Mouse (Mus musculus): Measurements from ENCODE around the gene Enpp6. TPM values are rescaled to one million over a fixed set of nuclear protein-coding genes. Genes with fewer than 3 reads are reported as not detected.

Enpp6 gene
- polyA plus RNA-seq, 2 experiments = 0.17 to 0.20 TPM

GRCm38 (mm10) chr8:46963619-46964145 lies 23.0 kb upstream of the Enpp6 start:
- Histone ChIP-seq H3K9ac (replicated peaks) (no peak overlapping the region), H3K4me3 (ENCODE audit: insufficient read depth in 1 of 2, low read depth in 2 of 2, low read length in 2 of 2) (no peak overlapping the region), H3K9me3 (ENCODE audit: control insufficient read depth, low read length) (no peaks in the 10 kb centered on the region), H3K4me1 (replicated peaks; ENCODE audit: control insufficient read depth in 2 of 2, insufficient read depth in 2 of 2, low read length in 1 of 2) (no peaks in the 10 kb centered on the region), H3K27ac (no peak overlapping the region), H3K4me2 (ENCODE audit: low read depth) (no peak overlapping the region), H3K27me3 (ENCODE audit: control insufficient read depth, insufficient read depth, low read length) (no peaks in the 10 kb centered on the region), H3K36me3 (replicated peaks; ENCODE audit: control insufficient read depth, insufficient read depth, low read depth) (no peaks in the 10 kb centered on the region)
- WGBS (ENCODE audit: insufficient replicate concordance) = 41% methylated on average over 8 of the region's 8 CpGs
- ATAC-seq (ENCODE audit: insufficient read depth) = no peak
- TF ChIP-seq CTCF (IDR thresholded peaks at IDR 0.05; ENCODE audit: low read depth) (no peak), EP300 (IDR thresholded peaks at IDR 0.05; ENCODE audit: low read depth) (no peak)
- no peak for DNase-seq (ENCODE audit: low read depth in 3 of 3, low spot score in 3 of 3)

- Histone ChIP-seq H3K4me3 (ENCODE audit: insufficient read depth in 1 of 2, low read depth in 2 of 2, low read length in 2 of 2) (no peak overlapping the region), H3K4me2 (ENCODE audit: low read depth) (no peak overlapping the region), H3K36me3 (replicated peaks; ENCODE audit: control insufficient read depth, insufficient read depth, low read depth) (no peaks in the 10 kb centered on the region), H3K9ac (replicated peaks) (no peak overlapping the region), H3K9me3 (ENCODE audit: control insufficient read depth, low read length) (no peaks in the 10 kb centered on the region), H3K27me3 (ENCODE audit: control insufficient read depth, insufficient read depth, low read length) (no peaks in the 10 kb centered on the region), H3K27ac (no peak overlapping the region), H3K4me1 (replicated peaks; ENCODE audit: control insufficient read depth in 2 of 2, insufficient read depth in 2 of 2, low read length in 1 of 2) (no peaks in the 10 kb centered on the region)
- 56% methylated on average over 14 of the region's 14 CpGs for whole genome bisulfite sequencing (ENCODE audit: insufficient replicate concordance)
- TF ChIP-seq CTCF (IDR thresholded peaks at IDR 0.05; ENCODE audit: low read depth) = no peak
- TF ChIP-seq EP300 (IDR thresholded peaks at IDR 0.05; ENCODE audit: low read depth) = no peak
- DNase-seq (ENCODE audit: low read depth in 3 of 3, low spot score in 3 of 3) = no peak
- no peak for ATAC-seq (ENCODE audit: insufficient read depth)
Measured at GRCm38 (mm10) chr8:46965812-46966211, 20.9 kb upstream of the Enpp6 start.

- H3K4me1 ChIP-seq (replicated peaks; ENCODE audit: control insufficient read depth in 2 of 2, insufficient read depth in 2 of 2, low read length in 1 of 2) = no peaks in the 10 kb centered on the region
- H3K9me3 ChIP-seq (ENCODE audit: control insufficient read depth, low read length) = no peaks in the 10 kb centered on the region
- 73% methylated on average over 3 of the region's 3 CpGs for WGBS (ENCODE audit: insufficient replicate concordance)
- no peak overlapping the region for H3K4me3 ChIP-seq (ENCODE audit: insufficient read depth in 1 of 2, low read depth in 2 of 2, low read length in 2 of 2)
- H3K36me3 ChIP-seq (replicated peaks; ENCODE audit: control insufficient read depth, insufficient read depth, low read depth) = no peaks in the 10 kb centered on the region
- DNase-seq (ENCODE audit: low read depth in 3 of 3, low spot score in 3 of 3) = no peak
- H3K27ac ChIP-seq = no peak overlapping the region
- TF ChIP-seq CTCF (IDR thresholded peaks at IDR 0.05; ENCODE audit: low read depth) (no peak), EP300 (IDR thresholded peaks at IDR 0.05; ENCODE audit: low read depth) (no peak)
- no peak overlapping the region for H3K4me2 ChIP-seq (ENCODE audit: low read depth)
- no peaks in the 10 kb centered on the region for H3K27me3 ChIP-seq (ENCODE audit: control insufficient read depth, insufficient read depth, low read length)
- H3K9ac ChIP-seq (replicated peaks) = no peak overlapping the region
- ATAC-seq (ENCODE audit: insufficient read depth) = no peak
Measured at GRCm38 (mm10) chr8:46968721-46969120, 18.0 kb upstream of the Enpp6 start.

- DNase-seq (ENCODE audit: low read depth in 3 of 3, low spot score in 3 of 3) = no peak
- Histone ChIP-seq H3K9me3 (ENCODE audit: control insufficient read depth, low read length) (no peaks in the 10 kb centered on the region), H3K4me2 (ENCODE audit: low read depth) (no peak overlapping the region), H3K27ac (no peak overlapping the region), H3K36me3 (replicated peaks; ENCODE audit: control insufficient read depth, insufficient read depth, low read depth) (no peaks in the 10 kb centered on the region), H3K4me3 (ENCODE audit: insufficient read depth in 1 of 2, low read depth in 2 of 2, low read length in 2 of 2) (no peak overlapping the region), H3K4me1 (replicated peaks; ENCODE audit: control insufficient read depth in 2 of 2, insufficient read depth in 2 of 2, low read length in 1 of 2) (no peaks in the 10 kb centered on the region), H3K9ac (replicated peaks) (no peak overlapping the region), H3K27me3 (ENCODE audit: control insufficient read depth, insufficient read depth, low read length) (no peaks in the 10 kb centered on the region)
- ATAC-seq (ENCODE audit: insufficient read depth) = no peak
- no peak for TF ChIP-seq EP300 (IDR thresholded peaks at IDR 0.05; ENCODE audit: low read depth)
- TF ChIP-seq CTCF (IDR thresholded peaks at IDR 0.05; ENCODE audit: low read depth) = peak; percentile 45
- WGBS (ENCODE audit: insufficient replicate concordance) = 44% methylated on average over 2 of the region's 2 CpGs
Measured at GRCm38 (mm10) chr8:46969386-46969785, 17.3 kb upstream of the Enpp6 start.

GRCm38 (mm10) chr8:46977376-46977775 lies 9.3 kb upstream of the Enpp6 start:
- H3K9me3 ChIP-seq (ENCODE audit: control insufficient read depth, low read length) = no peaks in the 10 kb centered on the region
- no peaks in the 10 kb centered on the region for H3K27me3 ChIP-seq (ENCODE audit: control insufficient read depth, insufficient read depth, low read length)
- no peaks in the 10 kb centered on the region for H3K4me1 ChIP-seq (replicated peaks; ENCODE audit: control insufficient read depth in 2 of 2, insufficient read depth in 2 of 2, low read length in 1 of 2)
- ATAC-seq (ENCODE audit: insufficient read depth) (no peak), DNase-seq (ENCODE audit: low read depth in 3 of 3, low spot score in 3 of 3) (no peak)
- H3K9ac ChIP-seq (replicated peaks) = no peak overlapping the region
- 63% methylated on average over 4 of the region's 4 CpGs for WGBS (ENCODE audit: insufficient replicate concordance)
- no peak overlapping the region for H3K27ac ChIP-seq
- no peak overlapping the region for H3K4me2 ChIP-seq (ENCODE audit: low read depth)
- no peaks in the 10 kb centered on the region for H3K36me3 ChIP-seq (replicated peaks; ENCODE audit: control insufficient read depth, insufficient read depth, low read depth)
- H3K4me3 ChIP-seq (ENCODE audit: insufficient read depth in 1 of 2, low read depth in 2 of 2, low read length in 2 of 2) = no peak overlapping the region
- TF ChIP-seq EP300 (IDR thresholded peaks at IDR 0.05; ENCODE audit: low read depth) (no peak), CTCF (IDR thresholded peaks at IDR 0.05; ENCODE audit: low read depth) (no peak)

Data from liver, embryonic 14.5 days (tissue).